Mouse (Mus musculus) cerebellum, adult 2 months (tissue): ENCODE results near the gene Ddx58.

ENCODE experiments used
- CTCF ChIP-seq: fragments of 200-500 bp; IDR thresholded peaks from 2 replicates; pipeline ENCODE4 v1.5.1; 2011; ENCODE audit warnings: low read depth, mild to moderate bottlenecking, control low read depth, low read length, moderate library complexity, borderline replicate concordance; ENCODE audit not compliant: insufficient read depth
- POLR2A ChIP-seq: fragments of 200-500 bp; IDR thresholded peaks from 2 replicates; pipeline ENCODE4 v1.6.1; 2011; ENCODE audit warnings: low read length, control low read depth, borderline replicate concordance; ENCODE audit not compliant: insufficient read depth

DNA sequence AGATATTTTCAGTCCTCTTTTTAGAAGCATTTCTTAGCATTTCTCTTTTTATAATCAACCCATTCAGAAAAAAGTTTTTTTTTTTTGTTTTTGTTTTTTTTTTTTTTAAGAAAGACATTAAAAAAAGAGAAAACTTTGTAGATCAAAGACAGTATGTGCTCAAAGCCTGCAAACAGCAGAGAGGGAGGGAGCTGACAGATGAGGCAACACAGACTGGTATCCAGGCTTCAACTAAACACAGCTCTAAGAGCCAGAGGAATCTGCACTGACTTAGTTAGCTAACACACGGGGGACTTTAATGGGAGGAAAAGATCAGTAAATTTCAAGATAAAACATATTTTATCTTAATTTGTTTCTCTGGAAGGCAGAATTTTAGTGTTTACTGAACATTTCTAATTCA is 24.7 kb upstream of the Ddx58 start:
- TF ChIP-seq CTCF: no peak
- TF ChIP-seq POLR2A: no peak
